Mouse (Mus musculus): ENCODE data around the gene Stil. TPM values are rescaled to one million over a fixed set of nuclear protein-coding genes. Genes with fewer than 3 reads are reported as not detected.

The Stil gene
- total RNA-seq, 2 experiments from 2014 or later, result 0.16 to 0.28 TPM

DNA sequence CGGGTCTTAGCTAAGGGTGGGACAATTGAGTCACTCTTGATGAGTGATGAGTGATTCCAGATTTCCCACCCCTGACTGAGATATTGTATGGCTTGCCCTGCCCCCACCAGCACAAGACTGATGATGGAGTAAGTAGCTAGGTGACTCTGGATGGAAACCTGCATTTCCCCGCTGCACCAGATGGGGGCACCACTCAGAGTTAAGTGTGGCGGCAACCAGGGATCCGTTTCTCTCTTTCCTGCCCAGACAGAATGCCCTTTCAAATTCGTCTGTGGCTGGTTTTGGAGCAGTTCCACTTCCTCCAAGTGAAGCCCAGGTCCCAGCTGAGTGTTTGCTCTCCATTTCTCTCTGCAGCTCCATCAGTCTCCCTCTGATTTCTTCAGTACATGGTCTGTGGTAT lies 47.8 kb downstream of the Stil start:
- DNase-seq, result peak; percentile 68 to 85
- intact Hi-C loops (cut with DNase I), result loop anchor here (2.0 kb wide), 1 partner anchor 37 kb away; no protein-coding TSS in a partner anchor

DNA sequence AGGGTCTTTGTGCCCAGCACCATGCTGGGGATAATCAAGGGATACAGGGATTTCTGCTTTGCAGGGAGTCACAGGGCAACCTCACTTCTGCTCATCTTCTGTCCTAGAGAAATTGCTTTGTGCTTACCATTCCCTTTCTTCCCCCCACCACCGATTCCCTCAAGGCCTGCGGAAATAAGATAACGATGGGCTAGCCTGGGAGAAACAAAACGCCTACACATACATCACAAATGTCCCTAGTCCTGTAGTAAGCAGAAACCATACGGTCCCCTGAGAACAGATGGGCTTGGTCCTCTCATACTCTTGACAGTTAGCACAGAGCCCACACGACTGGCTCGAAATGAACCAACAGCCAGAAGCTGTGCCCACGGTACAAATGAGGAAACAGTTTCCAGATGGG lies 48.2 kb downstream of the Stil start:
- DNase-seq, result no peak
- intact Hi-C loops (cut with DNase I), result loop anchor here (2.0 kb wide), 1 partner anchor 37 kb away; no protein-coding TSS in a partner anchor

DNA sequence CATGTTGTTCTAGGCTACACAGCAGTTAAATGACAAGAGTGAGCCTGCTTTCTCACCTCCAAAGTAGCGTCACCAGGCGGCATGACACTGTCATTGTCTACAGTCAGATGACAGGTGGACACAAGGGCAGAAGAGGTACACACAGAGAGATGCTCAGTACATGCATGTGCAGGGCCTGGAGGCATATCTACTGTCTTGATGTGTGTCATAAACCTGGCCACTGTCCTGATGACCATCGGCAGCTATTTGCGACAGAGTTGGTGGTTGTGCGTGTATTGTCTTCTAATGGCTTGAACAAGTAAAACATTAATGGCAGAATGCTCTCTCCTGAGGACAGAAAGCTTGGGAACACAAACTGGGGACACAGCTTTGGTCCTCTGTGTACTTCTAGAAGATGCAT lies 51.3 kb downstream of the Stil start:
- no peak for DNase-seq
- intact Hi-C loops (cut with DNase I), result no loop called here

DNA sequence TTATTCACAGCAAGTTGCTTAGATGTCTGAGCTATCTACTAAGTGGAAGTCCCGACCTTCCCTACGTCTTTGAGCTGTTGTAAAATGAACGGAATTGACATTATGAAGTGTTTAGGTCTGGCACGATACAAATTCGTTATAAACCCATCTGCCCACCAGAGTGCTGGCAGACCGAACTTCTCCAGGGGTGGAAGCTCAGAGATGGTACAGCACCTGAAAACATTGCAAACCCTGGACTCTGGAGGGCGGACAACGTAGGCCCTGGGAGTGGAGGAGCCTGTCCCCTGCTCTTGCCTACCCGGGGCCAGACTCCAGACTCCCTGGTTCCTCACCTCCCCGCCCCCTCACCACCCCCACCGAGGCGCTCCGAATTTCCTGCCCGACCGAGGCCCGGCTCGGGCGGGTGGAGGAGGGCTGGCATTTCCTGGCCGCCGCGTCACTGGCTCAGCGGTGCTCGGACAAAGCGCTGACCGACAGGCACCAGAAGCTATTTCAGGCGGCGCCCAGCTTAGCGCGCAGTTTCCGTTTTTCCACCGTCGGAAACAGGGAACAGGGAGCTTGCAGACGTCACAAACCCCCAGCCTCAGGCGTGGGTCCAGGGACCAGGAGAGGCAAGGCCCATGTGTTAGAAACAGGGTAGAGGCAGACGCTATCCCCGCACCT lies 52.5 kb downstream of the Stil start:
- DNase-seq, result peak; percentile 72 to 74
- intact Hi-C loops (cut with DNase I), result no loop called here

DNA sequence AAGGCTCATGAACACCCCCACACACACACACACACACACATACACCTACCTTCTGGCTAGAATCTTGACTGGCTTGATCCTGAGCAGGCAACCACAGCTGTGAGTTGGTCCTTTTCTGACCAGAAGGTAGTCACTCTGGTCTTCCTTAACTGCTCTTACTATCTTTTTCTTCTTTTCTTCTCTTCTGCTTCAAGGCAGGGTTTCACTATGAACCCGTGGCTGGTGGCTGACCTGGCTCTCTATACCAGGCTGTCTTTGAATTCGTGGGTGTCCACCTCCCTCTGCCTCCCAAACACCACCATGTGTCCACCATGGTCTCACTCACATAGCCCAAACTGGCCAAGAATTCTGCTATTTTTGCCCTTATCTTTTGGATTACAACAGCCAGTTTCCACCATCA lies 55.1 kb downstream of the Stil start:
- DNase-seq, result no peak
- intact Hi-C loops (cut with DNase I), result loop anchor here (5.0 kb wide), 1 partner anchor 153 kb away; no protein-coding TSS in a partner anchor

DNA sequence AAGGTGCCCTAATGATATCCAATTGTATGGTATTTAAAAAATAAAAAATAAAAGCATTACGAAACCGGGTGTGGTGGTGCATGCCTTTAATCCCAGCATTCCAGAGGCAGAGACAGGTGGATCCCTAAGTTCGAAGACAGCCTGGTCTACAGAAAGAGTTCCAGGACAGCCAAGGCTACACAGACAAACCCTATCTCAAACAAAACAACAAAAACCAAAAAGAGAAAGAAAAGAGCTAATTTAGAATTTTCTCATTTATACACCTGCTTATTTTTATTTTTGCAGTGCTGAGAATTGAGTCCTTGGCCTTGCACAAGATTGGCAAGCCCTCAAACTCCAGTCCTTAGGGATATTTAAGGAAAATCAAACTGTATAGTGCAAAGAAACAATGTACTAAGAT lies 55.7 kb downstream of the Stil start:
- no peak for DNase-seq

DNA sequence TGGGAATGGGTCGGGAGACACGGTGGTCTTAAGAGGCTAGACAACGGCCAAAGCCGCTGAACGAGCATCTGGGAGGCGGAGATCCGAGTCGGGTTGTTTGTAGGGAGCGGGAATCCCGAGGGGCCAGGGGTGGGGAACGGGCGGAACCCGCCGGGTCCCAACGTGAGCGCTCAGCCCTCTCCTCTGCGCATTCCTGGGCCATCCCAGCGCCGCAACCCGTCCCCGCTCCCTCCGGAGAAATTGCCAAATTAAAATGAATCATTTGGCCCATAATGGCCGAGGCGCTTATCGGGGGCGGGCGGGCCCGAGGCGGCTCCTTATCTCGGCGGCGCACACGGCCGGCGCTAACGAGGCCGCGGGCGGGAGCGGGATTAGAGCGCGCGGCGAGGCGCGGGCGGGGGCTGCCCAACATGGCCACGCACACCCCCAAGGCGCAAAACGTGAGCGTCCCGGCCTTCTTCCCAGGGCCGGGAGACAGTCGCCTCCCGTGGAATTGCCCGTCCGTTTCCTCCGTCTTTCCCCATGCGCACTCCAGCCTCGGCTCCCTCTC lies 56.5 kb downstream of the Stil start, which contains the start of gene Tal1:
Tal1 (plus strand) TSS at position 56 of the 550 bp plus-strand sequence.
- DNase-seq, result peak; percentile 57 to 75
- intact Hi-C loops (cut with DNase I), result loop anchor here (5.0 kb wide), 1 partner anchor 154 kb away; no protein-coding TSS in a partner anchor

More for the DNA sequence above, 55.7 kb downstream of the Stil start:
- intact Hi-C loops (cut with DNase I), result loop anchor here (5.0 kb wide), 1 partner anchor 153 kb away; no protein-coding TSS in a partner anchor

DNA sequence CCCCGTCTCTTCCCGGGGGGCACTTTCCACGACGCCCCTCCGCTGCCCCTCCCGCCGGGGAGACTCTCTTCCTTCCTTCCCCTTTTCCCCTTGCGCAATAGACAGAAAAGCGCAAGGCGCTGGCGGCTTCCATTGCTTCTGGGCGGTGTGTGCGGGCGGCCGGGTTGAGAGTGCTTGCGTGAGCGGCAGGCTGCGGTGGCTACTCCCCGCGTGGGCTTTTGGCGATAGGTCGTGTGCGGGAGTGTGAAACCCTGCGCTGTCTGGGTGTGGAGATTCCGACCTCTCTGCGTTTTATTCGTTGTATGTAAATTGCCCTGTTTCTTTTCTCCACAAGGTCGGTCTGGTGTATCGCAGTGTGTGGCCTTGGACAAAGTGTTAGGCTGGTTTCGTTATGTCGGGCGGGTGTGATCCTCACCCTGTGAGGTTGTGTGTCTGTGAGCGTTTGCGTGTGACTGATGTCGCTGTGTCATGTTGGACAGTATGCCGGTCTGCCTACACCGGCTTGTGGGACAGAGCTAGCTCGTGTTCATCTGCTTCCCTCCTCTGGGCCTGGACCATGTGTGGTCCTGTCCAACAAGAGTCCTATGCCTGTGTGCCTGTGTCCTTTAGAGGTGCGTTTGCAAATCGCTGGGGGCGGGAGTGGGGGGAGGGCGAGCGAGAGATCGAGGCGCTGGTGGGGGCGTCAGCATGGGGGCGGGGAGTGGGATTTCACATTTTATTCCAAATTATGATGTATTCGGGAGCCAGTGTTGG lies 57.1 kb downstream of the Stil start:
- DNase-seq, result peak; percentile 72 to 79
- intact Hi-C loops (cut with DNase I), result loop anchor here (5.0 kb wide), 1 partner anchor 155 kb away; no protein-coding TSS in a partner anchor

DNA sequence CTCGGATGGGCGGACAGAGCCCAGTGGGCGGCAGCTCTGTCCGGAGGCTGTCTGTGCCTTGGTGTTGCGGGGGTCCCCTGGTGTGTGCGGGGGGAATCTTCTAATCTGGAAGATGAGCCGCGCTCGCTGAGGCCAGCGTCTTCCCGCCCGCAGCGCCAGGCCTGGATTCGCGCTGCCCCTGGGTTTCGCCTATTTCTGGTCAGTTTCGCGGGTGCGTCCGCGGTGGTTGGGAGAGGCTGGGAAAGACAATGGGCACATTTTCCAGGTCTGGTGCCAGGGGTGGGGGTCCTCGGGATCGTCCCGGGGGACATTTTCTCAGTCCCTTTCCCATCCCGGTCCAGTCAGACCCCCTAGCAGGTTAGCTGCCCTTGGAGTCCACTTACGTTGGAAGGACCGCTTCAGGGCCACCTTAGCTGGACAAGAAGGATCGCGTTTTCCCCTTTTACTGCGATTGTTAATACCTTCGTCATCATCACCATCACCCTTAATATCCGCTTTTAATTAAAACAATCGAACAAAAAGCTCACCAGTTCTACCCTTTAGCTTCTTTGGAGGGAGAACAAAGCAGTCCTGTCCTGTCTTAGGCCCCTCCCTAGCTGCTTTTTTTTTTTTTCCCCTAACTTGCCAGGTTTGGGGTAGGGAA lies 57.8 kb downstream of the Stil start:
- DNase-seq, result peak; percentile 48 to 59
- intact Hi-C loops (cut with DNase I), result loop anchor here (2.0 to 5.0 kb wide), 2 partner anchors 17 to 155 kb away; no protein-coding TSS in a partner anchor

DNA sequence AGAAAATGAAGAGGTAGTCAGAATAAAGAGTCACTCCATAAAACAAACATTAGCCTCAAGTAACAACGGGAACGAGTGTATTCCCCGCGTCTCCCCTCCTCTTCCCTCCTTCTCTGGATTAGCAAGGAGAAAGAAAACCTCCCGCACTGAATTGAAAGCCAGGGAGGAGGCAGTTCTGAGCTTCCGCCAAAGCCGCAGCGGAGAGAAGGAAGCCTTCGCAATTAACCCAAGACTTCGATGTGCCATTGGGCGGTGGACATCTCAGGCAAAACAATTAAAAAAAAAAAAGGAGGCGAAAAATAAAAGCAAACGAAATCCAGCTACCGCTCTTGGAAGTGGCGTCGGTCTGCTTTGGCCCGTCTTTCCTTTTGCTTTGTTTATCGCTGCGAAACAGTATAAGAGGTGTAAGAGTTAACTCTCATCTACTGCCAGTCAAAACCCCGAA lies 58.4 kb downstream of the Stil start:
- intact Hi-C loops (cut with DNase I), result loop anchor here (2.0 to 5.0 kb wide), 2 partner anchors 16 to 156 kb away; no protein-coding TSS in a partner anchor
- peak; percentile 41 to 58 for DNase-seq

DNA sequence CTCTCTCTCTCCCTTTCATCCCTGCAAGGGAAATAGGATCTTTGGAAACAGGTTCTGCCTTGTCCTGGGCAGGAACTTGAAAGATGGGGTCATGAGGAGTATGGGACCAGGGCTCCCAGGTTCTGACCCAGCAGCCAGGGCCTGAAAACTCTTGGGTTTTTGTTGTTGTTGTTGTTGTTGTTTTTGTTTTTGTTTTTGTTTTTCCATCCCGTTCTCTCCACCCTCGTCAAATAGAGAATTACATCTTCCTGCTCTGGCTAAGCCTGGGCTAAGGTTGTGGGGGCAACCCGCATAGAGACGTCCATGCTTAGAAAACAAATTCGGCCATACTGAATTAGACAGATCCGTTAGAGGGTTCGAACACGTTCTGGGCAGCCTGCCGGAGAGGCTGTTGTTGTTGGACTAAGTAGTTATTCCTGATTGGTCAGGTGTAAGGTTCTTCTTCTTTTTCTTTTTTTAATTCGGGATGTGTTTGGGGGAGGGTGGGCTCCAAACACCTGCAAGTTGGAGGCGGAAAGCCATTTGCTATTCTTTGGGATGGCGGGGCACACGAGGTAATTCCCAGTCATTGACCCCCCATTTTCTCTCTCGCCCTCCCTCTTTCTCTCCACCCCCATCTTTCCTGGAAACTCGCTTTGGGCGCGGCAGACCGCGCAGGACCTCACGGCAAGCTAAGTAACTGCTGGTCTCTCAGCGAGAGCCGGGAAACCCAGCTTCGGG lies 59.1 kb downstream of the Stil start:
- intact Hi-C loops (cut with DNase I), result loop anchor here (2.0 to 5.0 kb wide), 2 partner anchors 16 to 157 kb away; no protein-coding TSS in a partner anchor
- peak; percentile 36 to 41 for DNase-seq

DNA sequence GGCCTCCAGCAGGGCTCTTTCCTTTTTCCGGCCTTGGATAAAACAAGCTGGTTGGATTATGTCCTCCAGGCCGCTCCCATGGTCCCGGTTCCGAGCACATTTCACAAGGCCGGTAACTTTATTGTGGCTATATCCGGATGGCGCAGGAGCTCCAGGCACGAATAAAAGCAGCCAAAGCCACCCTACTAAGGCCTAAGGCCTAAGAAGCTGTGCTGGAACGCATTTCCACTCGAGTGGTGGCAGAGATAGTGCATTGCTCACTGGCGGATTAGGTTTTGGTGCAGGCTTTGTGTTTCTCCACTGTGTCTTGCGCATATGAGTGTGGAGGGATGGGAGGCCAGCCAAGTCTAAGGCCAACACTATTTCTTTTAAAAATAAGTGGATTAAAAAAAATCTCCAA lies 59.9 kb downstream of the Stil start:
- intact Hi-C loops (cut with DNase I), result loop anchor here (2.0 to 5.0 kb wide), 2 partner anchors 15 to 158 kb away; no protein-coding TSS in a partner anchor
- DNase-seq, result peak; percentile 40 to 41

DNA sequence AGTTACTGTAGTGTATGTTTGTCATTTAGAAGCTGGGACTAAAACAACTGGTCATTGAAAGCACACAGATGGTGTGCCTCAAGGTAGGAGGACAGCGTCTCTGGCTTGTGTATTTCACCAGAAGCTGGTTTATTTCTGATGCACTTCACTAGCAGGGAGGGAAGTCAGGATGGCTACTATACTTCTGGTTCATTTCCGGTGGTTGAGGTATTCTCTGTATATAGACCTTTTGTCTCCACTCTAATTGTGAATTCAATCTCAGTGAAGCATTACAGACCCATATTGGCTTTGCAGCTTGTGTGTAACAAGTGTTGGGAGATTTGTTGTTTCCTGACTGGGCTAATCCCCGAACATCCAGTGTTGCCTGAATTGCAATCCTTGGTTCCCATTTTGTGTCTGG lies 60.8 kb downstream of the Stil start:
- intact Hi-C loops (cut with DNase I), result no loop called here
- no peak for DNase-seq

DNA sequence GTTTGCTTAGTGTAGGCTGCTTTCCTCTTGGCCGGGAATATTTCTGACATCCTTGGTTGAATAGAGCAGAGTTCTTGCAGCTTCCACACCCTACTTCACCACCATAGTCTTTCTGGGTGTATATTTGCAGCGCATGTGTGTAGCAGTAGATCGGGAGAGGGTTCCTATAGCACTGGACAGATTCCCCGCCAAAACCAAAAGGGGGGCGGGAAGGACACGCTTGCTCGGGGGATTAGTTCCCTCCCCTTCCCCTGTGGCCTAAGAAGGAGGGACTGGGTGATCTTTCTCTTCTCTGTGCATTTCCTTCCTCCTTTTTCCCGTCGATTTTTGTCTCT lies 62.5 kb downstream of the Stil start:
- no peak for DNase-seq
- intact Hi-C loops (cut with DNase I), result loop anchor here (2.0 kb wide), 1 partner anchor 22 kb away; no protein-coding TSS in a partner anchor

DNA sequence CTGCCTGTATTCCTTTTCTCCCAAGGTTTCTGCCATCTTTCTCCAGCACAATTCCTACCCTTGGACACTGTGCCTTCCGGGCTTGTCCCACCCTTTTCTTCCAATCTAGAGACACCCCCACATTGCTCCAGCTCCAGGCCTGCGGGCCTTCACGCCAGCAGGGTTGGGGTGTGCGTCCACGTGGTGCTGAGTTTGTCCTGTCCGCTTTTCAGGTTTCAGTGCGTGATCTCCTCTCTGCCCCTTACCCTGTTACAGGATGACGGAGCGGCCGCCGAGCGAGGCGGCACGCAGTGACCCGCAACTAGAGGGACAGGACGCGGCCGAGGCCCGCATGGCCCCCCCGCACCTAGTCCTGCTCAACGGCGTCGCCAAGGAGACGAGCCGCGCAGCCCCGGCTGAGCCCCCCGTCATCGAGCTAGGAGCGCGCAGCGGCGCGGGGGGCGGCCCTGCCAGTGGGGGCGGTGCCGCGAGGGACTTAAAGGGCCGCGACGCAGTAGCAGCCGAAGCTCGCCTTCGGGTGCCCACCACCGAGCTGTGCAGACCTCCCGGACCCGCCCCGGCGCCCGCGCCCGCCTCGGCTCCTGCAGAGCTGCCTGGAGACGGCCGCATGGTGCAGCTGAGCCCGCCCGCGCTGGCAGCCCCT lies 63.0 kb downstream of the Stil start:
- intact Hi-C loops (cut with DNase I), result loop anchor here (2.0 kb wide), 1 partner anchor 22 kb away; no protein-coding TSS in a partner anchor
- DNase-seq, result peak; percentile 31 to 32

DNA sequence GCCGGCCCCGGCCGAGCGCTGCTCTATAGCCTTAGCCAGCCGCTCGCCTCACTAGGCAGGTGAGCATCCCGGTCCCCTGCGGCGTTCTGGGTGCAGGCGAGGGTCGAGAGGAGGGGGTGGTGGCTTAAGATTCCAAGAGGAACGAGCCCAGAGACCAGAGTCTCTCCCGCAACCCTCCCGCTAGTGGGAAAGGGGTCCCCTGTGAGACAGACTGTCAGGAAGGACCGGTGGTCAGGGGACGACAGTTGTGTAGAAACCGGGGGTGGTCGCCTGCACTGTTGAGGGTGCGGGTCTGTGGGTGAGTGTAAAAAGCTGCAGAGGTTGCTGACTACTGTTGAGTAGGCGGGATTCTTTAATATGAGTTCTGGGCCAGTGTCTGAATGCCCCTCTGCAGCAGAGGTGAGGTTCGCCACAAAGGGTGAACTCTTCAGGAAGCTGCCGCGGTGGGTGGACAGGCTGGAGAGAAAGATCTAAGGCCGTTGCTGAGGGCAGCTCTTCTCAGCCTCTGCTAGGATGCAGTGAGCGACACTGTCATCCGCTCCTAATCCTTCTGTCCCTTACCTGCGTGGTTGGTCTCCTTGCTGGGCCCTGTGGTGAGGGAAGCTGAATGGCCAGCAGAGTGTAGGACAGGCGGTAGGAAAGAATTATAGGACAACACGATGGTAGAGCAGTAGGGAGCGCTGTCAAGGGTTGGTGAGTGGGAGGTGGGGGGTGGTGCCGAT lies 63.7 kb downstream of the Stil start:
- intact Hi-C loops (cut with DNase I), result loop anchor here (2.0 kb wide), 1 partner anchor 21 kb away; no protein-coding TSS in a partner anchor

DNA sequence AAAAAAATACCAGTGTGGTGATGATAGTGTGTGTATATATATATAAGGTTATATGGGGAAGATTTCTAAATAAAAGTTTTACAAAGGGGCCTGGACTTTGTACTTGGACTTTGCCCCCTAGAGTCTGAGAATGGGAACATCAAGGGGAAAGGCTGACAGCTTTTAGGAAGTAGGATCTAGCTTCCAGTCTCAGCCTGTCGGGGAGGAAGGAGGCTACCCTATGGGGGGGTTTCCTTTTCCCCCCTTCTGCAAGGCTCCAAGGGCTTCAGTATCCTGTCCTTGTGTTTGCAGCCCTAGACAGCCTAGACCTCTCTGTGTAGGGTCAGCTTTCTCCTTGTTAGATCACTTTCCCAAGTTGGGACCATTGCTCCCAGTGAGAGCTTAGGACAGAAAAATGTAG lies 71.7 kb downstream of the Stil start:
- intact Hi-C loops (cut with DNase I), result no loop called here
- no peak for DNase-seq

More for the DNA sequence above, 63.7 kb downstream of the Stil start:
- no peak for DNase-seq

DNA sequence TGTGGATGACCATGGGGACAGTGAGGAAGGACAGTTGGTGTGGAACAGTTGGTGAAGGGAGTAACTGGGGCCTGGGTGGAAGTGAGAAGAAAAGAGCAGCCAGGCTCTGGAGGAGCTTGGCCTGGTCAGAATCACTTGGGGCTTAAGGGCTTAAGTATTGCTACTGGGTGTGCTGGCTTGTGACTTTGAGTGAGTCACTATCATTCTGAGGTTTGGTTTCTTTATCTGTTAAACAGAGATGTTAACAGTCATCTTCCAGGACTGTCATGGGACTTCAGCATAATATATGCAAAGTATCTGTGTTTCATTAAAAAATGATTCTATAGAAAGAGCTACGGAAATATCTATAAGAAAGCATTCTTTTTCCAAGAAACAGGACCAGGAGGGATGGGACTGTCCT lies 74.8 kb downstream of the Stil start:
- intact Hi-C loops (cut with DNase I), result loop anchor here (2.0 kb wide), 1 partner anchor 16 kb away; no protein-coding TSS in a partner anchor
- no peak for DNase-seq

Measured in heart, postnatal 36 days (tissue).